Mouse (Mus musculus): ENCODE measurements around the gene Fam19a2. TPM values are rescaled to one million over a fixed set of nuclear protein-coding genes. Genes with fewer than 3 reads are reported as not detected.
A peak's percentile ranks its signal among the peaks of the same experiment; 100 is the strongest.

Gene Fam19a2
- polyA plus RNA-seq, 1 experiment from 2014 or later = 4.4 TPM

DNA sequence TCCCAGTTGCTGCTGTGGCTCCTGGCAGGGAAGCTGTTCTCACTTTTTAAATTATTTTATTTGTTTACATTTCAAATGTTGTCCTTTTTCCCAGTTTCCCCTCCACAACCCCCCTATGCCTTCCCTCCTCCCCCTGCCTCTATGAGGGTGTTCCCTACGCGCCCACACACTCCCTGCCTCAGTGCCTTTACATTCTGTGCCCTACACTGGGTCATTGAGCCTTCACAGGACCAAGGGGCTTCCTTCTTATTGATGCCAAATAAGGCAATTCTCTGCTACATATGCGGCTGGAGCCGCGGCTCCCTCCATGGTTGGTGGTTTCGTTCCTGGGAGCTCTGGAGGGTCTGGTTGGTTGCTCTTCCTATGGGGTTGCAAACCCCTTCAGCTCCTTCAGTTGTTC is 93.2 kb downstream of the Fam19a2 start:
- no peak for ATAC-seq (replicated peaks; ENCODE audit: low FRiP score)
- H3K9ac ChIP-seq (ENCODE audit: low read length) = no peak overlapping the region
- H3K4me3 ChIP-seq (ENCODE audit: low read depth, low read length) = no peak overlapping the region
- H3K36me3 ChIP-seq (ENCODE audit: control insufficient read depth, insufficient read depth, low read length) = no peaks in the 10 kb centered on the region
- no peak overlapping the region for H3K27ac ChIP-seq (ENCODE audit: low read depth, low read length)
- no peak for DNase-seq (ENCODE audit: low spot score)
- 92% methylated on average over 6 of the region's 6 CpGs for WGBS
- no peaks in the 10 kb centered on the region for H3K27me3 ChIP-seq (ENCODE audit: control insufficient read depth, insufficient read depth, low read length)
- H3K4me2 ChIP-seq (ENCODE audit: low read depth, low read length, severe bottlenecking) = no peak overlapping the region
- H3K4me1 ChIP-seq (replicated peaks; ENCODE audit: control insufficient read depth, insufficient read depth, low read length) = no peaks in the 10 kb centered on the region
- H3K9me3 ChIP-seq (ENCODE audit: control insufficient read depth, low read length) = no peaks in the 10 kb centered on the region

DNA sequence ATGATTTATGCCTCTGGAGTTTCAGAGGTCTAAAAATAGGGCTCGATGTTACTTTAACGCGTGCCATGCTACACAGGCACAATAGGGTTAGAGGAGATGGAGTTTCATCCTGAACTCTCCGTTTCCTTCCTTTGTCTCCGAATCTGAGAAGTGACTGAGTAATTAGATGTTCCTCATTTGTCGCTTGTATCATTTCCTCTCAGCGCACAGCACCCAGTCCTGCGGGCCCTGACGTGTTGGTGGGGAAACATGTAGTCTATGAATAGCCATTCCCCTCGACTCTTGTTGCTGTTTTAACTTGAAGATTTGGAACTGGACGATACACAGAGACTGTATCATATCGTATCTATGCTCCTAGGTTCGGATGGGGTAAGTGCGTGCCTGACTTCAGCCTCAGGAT is 96.7 kb downstream of the Fam19a2 start:
- Histone ChIP-seq H3K4me1 (replicated peaks; ENCODE audit: control insufficient read depth, insufficient read depth, low read length) (no peaks in the 10 kb centered on the region), H3K9ac (ENCODE audit: low read length) (no peak overlapping the region), H3K27me3 (ENCODE audit: control insufficient read depth, insufficient read depth, low read length) (no peaks in the 10 kb centered on the region), H3K9me3 (ENCODE audit: control insufficient read depth, low read length) (no peaks in the 10 kb centered on the region), H3K36me3 (ENCODE audit: control insufficient read depth, insufficient read depth, low read length) (no peaks in the 10 kb centered on the region), H3K27ac (ENCODE audit: low read depth, low read length) (no peak overlapping the region), H3K4me3 (ENCODE audit: low read depth, low read length) (no peak overlapping the region), H3K4me2 (ENCODE audit: low read depth, low read length, severe bottlenecking) (no peak overlapping the region)
- ATAC-seq (replicated peaks; ENCODE audit: low FRiP score) (no peak), DNase-seq (ENCODE audit: low spot score) (no peak)
- WGBS = 85% methylated on average over 14 of the region's 14 CpGs

DNA sequence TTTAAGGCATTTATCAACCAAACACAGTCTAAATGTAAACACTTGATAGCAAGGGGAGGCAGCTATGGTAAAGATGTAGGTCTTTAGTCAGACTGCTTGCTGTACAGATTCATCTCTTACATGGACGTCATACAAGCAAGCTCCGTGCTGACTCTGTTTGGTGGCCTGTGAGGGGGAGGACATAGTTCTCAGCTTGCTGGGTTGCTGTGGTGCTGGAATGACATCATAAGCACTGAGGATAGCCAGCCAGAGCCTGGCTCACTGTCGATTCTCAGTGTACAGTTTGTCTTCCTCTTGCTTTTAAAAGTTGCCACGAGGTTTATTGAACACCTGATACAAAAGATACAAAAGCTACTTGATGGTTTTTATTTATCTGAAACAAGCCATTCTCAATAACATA is 100.8 kb downstream of the Fam19a2 start:
- ATAC-seq (replicated peaks; ENCODE audit: low FRiP score) (no peak), DNase-seq (ENCODE audit: low spot score) (no peak)
- Histone ChIP-seq H3K4me1 (replicated peaks; ENCODE audit: control insufficient read depth, insufficient read depth, low read length) (no peaks in the 10 kb centered on the region), H3K9ac (ENCODE audit: low read length) (no peak overlapping the region), H3K9me3 (ENCODE audit: control insufficient read depth, low read length) (no peaks in the 10 kb centered on the region), H3K36me3 (ENCODE audit: control insufficient read depth, insufficient read depth, low read length) (no peaks in the 10 kb centered on the region), H3K27ac (ENCODE audit: low read depth, low read length) (no peak overlapping the region), H3K4me2 (ENCODE audit: low read depth, low read length, severe bottlenecking) (no peak overlapping the region), H3K4me3 (ENCODE audit: low read depth, low read length) (no peak overlapping the region), H3K27me3 (ENCODE audit: control insufficient read depth, insufficient read depth, low read length) (no peaks in the 10 kb centered on the region)
- 82% methylated on average over 4 of the region's 4 CpGs for WGBS

DNA sequence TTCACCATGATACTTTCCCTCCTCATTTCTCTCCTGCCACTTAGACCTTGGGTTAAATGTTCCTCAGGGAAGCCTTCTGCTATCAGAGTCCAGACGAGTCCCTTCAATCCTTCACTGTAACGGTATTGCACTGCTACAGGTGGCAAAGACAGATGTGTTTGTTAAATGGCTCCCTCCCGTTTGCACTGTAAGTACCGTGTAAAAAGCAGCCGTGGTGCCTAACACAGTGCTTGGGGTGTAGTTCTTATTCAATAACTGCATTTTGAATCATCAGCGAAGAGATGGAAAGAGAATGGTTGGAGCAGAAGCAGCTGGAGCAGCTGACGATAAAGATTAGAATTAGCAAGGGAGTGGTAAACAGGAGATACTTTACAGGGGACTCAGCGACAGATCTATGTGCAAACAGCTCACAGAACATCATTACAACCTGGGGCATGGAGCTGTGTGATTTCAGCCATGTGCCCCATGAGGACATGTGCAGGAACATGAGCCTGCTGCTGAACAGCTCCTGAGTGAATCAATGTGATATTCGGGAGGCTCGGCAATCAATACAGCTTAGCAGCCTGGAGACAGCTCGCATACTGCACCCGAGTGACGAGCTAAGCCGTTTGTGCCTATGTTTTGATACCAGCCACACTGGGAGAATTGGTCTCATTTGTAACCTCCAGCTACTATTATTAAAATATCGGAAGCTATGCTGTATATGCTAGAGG is 103.5 kb downstream of the Fam19a2 start:
- 91% methylated on average over 15 of the region's 15 CpGs for WGBS
- no peak overlapping the region for H3K27ac ChIP-seq (ENCODE audit: low read depth, low read length)
- H3K9me3 ChIP-seq (ENCODE audit: control insufficient read depth, low read length) = no peaks in the 10 kb centered on the region
- no peak for ATAC-seq (replicated peaks; ENCODE audit: low FRiP score)
- H3K27me3 ChIP-seq (ENCODE audit: control insufficient read depth, insufficient read depth, low read length) = no peaks in the 10 kb centered on the region
- H3K9ac ChIP-seq (ENCODE audit: low read length) = no peak overlapping the region
- no peak overlapping the region for H3K4me3 ChIP-seq (ENCODE audit: low read depth, low read length)
- no peak overlapping the region for H3K4me2 ChIP-seq (ENCODE audit: low read depth, low read length, severe bottlenecking)
- no peak for DNase-seq (ENCODE audit: low spot score)
- no peaks in the 10 kb centered on the region for H3K4me1 ChIP-seq (replicated peaks; ENCODE audit: control insufficient read depth, insufficient read depth, low read length)
- no peaks in the 10 kb centered on the region for H3K36me3 ChIP-seq (ENCODE audit: control insufficient read depth, insufficient read depth, low read length)

DNA sequence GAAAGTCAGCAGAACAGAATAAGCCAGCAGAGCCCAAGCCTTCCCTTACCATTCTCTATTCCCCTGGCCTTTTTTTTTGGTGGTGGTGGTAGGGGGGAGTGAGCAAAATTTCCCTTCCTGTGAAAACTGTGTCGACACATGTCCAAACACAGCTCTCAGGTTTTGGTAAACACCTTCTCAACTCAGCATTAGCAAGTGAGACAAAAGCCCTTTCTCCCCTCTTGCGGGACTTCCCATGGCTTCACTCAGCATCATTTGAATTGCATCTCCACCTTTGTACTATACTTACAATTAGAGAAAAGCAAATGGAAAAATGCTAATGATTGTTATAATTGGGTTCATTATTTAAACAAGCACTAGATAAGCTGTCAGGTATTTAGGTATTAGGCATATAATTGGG is 119.5 kb downstream of the Fam19a2 start:
- Histone ChIP-seq H3K9ac (ENCODE audit: low read length) (no peak overlapping the region), H3K36me3 (ENCODE audit: control insufficient read depth, insufficient read depth, low read length) (no peaks in the 10 kb centered on the region), H3K27ac (ENCODE audit: low read depth, low read length) (no peak overlapping the region), H3K4me2 (ENCODE audit: low read depth, low read length, severe bottlenecking) (no peak overlapping the region), H3K4me1 (replicated peaks; ENCODE audit: control insufficient read depth, insufficient read depth, low read length) (no peaks in the 10 kb centered on the region), H3K27me3 (ENCODE audit: control insufficient read depth, insufficient read depth, low read length) (no peaks in the 10 kb centered on the region), H3K4me3 (ENCODE audit: low read depth, low read length) (no peak overlapping the region), H3K9me3 (ENCODE audit: control insufficient read depth, low read length) (no peaks in the 10 kb centered on the region)
- WGBS = 21% methylated on average over 2 of the region's 2 CpGs
- ATAC-seq (replicated peaks; ENCODE audit: low FRiP score) (peak; percentile 56), DNase-seq (ENCODE audit: low spot score) (no peak)

DNA sequence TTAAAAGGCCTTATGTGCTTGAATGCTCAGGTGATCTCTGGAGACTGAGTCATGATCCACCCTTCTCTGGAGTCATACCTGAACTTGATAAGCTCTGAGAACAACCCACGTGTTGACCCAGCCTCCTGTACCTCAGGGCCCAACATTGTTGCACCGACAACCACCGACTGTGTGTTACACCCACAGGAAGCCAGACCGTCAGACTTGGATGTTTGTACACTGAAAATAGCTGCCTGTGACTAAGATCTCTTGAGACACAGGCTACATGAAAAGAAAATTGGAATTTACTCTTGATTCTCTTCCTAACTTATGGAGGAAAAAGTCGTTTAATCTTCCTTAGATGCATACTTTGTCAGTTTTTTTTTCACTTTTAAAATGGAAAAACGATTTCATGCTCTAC is 121.8 kb downstream of the Fam19a2 start:
- no peak for DNase-seq (ENCODE audit: low spot score)
- 81% methylated on average over 6 of the region's 6 CpGs for WGBS
- H3K9me3 ChIP-seq (ENCODE audit: control insufficient read depth, low read length) = no peaks in the 10 kb centered on the region
- no peak overlapping the region for H3K4me2 ChIP-seq (ENCODE audit: low read depth, low read length, severe bottlenecking)
- H3K4me1 ChIP-seq (replicated peaks; ENCODE audit: control insufficient read depth, insufficient read depth, low read length) = no peaks in the 10 kb centered on the region
- no peaks in the 10 kb centered on the region for H3K36me3 ChIP-seq (ENCODE audit: control insufficient read depth, insufficient read depth, low read length)
- H3K9ac ChIP-seq (ENCODE audit: low read length) = no peak overlapping the region
- no peak overlapping the region for H3K4me3 ChIP-seq (ENCODE audit: low read depth, low read length)
- no peak overlapping the region for H3K27ac ChIP-seq (ENCODE audit: low read depth, low read length)
- no peaks in the 10 kb centered on the region for H3K27me3 ChIP-seq (ENCODE audit: control insufficient read depth, insufficient read depth, low read length)
- ATAC-seq (replicated peaks; ENCODE audit: low FRiP score) = no peak

DNA sequence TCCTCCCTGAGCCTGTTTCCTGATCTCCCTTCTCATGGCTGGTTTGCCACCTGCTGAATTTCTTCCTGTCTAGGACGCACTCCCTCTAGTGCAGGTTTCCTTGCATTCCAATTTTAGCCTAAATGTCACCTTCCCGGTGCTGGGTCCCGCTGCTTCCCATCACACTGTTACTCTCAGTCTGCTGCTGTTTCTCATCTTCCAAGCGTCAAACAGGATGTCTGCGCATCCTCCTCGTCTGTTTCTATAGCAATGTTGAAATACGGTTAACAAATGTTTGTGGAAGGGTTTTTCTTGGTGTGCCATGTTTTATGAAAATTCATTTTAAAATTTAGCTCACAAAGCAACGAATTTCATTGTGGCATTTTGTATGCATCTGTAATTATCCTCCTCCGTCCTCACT is 131.6 kb downstream of the Fam19a2 start:
- ATAC-seq (replicated peaks; ENCODE audit: low FRiP score) = no peak
- no peak overlapping the region for H3K4me3 ChIP-seq (ENCODE audit: low read depth, low read length)
- no peaks in the 10 kb centered on the region for H3K27me3 ChIP-seq (ENCODE audit: control insufficient read depth, insufficient read depth, low read length)
- no peak overlapping the region for H3K4me2 ChIP-seq (ENCODE audit: low read depth, low read length, severe bottlenecking)
- 81% methylated on average over 9 of the region's 9 CpGs for WGBS
- H3K27ac ChIP-seq (ENCODE audit: low read depth, low read length) = no peak overlapping the region
- H3K9me3 ChIP-seq (ENCODE audit: control insufficient read depth, low read length) = no peaks in the 10 kb centered on the region
- DNase-seq (ENCODE audit: low spot score) = no peak
- H3K9ac ChIP-seq (ENCODE audit: low read length) = no peak overlapping the region
- H3K36me3 ChIP-seq (ENCODE audit: control insufficient read depth, insufficient read depth, low read length) = no peaks in the 10 kb centered on the region
- no peaks in the 10 kb centered on the region; the same call in 1 of the 2 replicates for H3K4me1 ChIP-seq (replicated peaks; ENCODE audit: control insufficient read depth, insufficient read depth, low read length)

DNA sequence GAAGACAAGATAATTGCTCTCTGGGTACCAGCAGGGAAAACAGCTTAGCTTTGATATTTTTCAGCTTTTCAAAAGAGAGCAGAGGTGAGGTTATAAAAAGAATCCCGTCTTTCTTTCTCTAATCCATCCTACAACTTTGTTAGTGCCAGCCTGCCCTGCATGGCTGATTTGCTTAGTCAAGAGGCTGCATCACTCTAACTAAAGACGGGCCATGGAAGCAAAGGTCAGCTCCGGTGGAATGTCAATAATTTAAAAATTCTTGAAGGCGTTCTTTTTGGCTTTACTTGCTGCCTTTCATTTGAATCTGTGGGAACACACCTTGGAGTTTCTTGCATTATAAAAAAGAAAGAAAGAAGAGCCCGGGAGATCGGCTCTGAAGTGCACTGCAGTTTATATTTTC is 134.3 kb downstream of the Fam19a2 start:
- no peak overlapping the region for H3K4me3 ChIP-seq (ENCODE audit: low read depth, low read length)
- H3K4me2 ChIP-seq (ENCODE audit: low read depth, low read length, severe bottlenecking) = no peak overlapping the region
- H3K36me3 ChIP-seq (ENCODE audit: control insufficient read depth, insufficient read depth, low read length) = no peaks in the 10 kb centered on the region
- H3K27ac ChIP-seq (ENCODE audit: low read depth, low read length) = no peak overlapping the region
- DNase-seq (ENCODE audit: low spot score) = no peak
- H3K27me3 ChIP-seq (ENCODE audit: control insufficient read depth, insufficient read depth, low read length) = no peaks in the 10 kb centered on the region
- H3K9ac ChIP-seq (ENCODE audit: low read length) = no peak overlapping the region
- WGBS = 42% methylated on average over 6 of the region's 6 CpGs
- H3K9me3 ChIP-seq (ENCODE audit: control insufficient read depth, low read length) = no peaks in the 10 kb centered on the region
- ATAC-seq (replicated peaks; ENCODE audit: low FRiP score) = no peak
- no peaks in the 10 kb centered on the region; the same call in 1 of the 2 replicates for H3K4me1 ChIP-seq (replicated peaks; ENCODE audit: control insufficient read depth, insufficient read depth, low read length)

DNA sequence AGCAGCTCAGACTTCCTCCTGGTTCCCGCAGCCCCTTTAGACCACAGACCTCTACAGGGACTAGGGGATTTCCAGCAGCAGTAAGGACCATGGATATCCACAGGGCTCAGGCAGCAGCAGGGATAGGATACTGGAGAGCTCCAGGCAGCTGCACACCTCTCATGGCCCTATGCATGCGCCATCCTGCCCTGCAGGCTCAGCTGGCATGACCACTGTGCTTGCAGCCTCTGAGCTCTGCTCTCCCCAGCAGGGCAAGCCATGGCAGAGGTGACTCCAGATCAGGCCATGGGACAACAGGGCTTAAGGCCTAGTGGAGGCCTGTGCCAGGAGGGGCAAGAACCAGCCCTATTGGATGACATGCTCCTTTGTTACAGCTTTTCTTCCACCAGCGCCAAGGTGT is 137.4 kb downstream of the Fam19a2 start:
- H3K27me3 ChIP-seq (ENCODE audit: control insufficient read depth, insufficient read depth, low read length) = no peaks in the 10 kb centered on the region
- no peaks in the 10 kb centered on the region; the same call in 1 of the 2 replicates for H3K4me1 ChIP-seq (replicated peaks; ENCODE audit: control insufficient read depth, insufficient read depth, low read length)
- 95% methylated on average over 3 of the region's 3 CpGs for WGBS
- DNase-seq (ENCODE audit: low spot score) (no peak), ATAC-seq (replicated peaks; ENCODE audit: low FRiP score) (0 out of 2 replicates have a peak, but pooled peaks have one; percentile 34)
- no peak overlapping the region for H3K4me2 ChIP-seq (ENCODE audit: low read depth, low read length, severe bottlenecking)
- H3K4me3 ChIP-seq (ENCODE audit: low read depth, low read length) = no peak overlapping the region
- no peak overlapping the region for H3K27ac ChIP-seq (ENCODE audit: low read depth, low read length)
- H3K9me3 ChIP-seq (ENCODE audit: control insufficient read depth, low read length) = peaks cover 2% of the 10 kb centered on the region; the same call in 1 of the 2 replicates
- no peaks in the 10 kb centered on the region for H3K36me3 ChIP-seq (ENCODE audit: control insufficient read depth, insufficient read depth, low read length)
- no peak overlapping the region for H3K9ac ChIP-seq (ENCODE audit: low read length)
